Mouse (Mus musculus): ENCODE measurements around the gene Osbp2. TPM values are rescaled to one million over a fixed set of nuclear protein-coding genes. Genes with fewer than 3 reads are reported as not detected.

Gene Osbp2
- total and polyA plus RNA-seq, 2 experiments from 2014 or later: 30.8 to 63.2 TPM

- Histone ChIP-seq H3K9me3 (ENCODE audit: low read length) (no peaks in the 10 kb centered on the region), H3K9ac (no peak overlapping the region), H3K27ac (ENCODE audit: low read depth, low read length) (no peak overlapping the region), H3K4me3 (ENCODE audit: low read depth, low read length) (no peak overlapping the region), H3K4me1 (ENCODE audit: insufficient read depth) (no peaks in the 10 kb centered on the region), H3K4me2 (ENCODE audit: low read depth) (no peak overlapping the region), H3K36me3 (ENCODE audit: insufficient read depth) (peaks cover 52% of the 10 kb centered on the region), H3K27me3 (ENCODE audit: insufficient read depth, low read length) (no peaks in the 10 kb centered on the region)
- DNase-seq: no peak
- no peak for ATAC-seq
- 92% methylated on average over 2 of the region's 2 CpGs for WGBS
- TF ChIP-seq CTCF (IDR thresholded peaks at IDR 0.05; ENCODE audit: low read depth): no peak
These were observed 172.0 kb downstream of the Osbp2 start for GRCm38 (mm10) chr11:3691746-3692145.

DNA sequence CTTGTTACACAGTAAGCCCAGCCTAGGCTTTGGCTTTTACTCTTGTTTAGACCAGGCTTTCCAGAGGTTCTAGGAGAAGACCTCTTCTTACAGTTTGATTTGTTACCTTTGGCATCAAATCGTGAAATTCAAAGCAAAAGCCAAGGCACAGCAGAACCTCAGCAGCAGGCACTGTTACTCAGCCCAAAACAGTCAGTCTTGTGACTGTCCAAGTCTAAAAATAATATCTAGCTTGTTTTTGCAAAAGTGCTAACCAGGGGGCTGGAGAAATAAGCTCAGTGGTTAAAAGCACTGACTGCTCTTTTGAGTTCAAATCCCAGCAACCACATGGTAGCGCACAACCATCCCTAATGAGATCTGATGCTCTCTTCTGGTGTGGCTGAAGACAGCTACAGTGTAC, 176.8 kb downstream of the Osbp2 start:
- no peaks in the 10 kb centered on the region for H3K4me1 ChIP-seq (ENCODE audit: insufficient read depth)
- H3K27ac ChIP-seq (ENCODE audit: low read depth, low read length): no peak overlapping the region
- no peak overlapping the region for H3K9ac ChIP-seq
- ATAC-seq: no peak
- peaks cover 79% of the 10 kb centered on the region for H3K36me3 ChIP-seq (ENCODE audit: insufficient read depth)
- TF ChIP-seq CTCF (IDR thresholded peaks at IDR 0.05; ENCODE audit: low read depth): no peak
- no peaks in the 10 kb centered on the region for H3K9me3 ChIP-seq (ENCODE audit: low read length)
- no peak overlapping the region for H3K4me2 ChIP-seq (ENCODE audit: low read depth)
- no peak overlapping the region for H3K4me3 ChIP-seq (ENCODE audit: low read depth, low read length)
- no peak for DNase-seq
- no peaks in the 10 kb centered on the region for H3K27me3 ChIP-seq (ENCODE audit: insufficient read depth, low read length)
- WGBS: 90% methylated on average over 2 of the region's 2 CpGs

GRCm38 (mm10) chr11:3686318-3686717, 177.4 kb downstream of the Osbp2 start:
- H3K27me3 ChIP-seq (ENCODE audit: insufficient read depth, low read length): no peaks in the 10 kb centered on the region
- no peaks in the 10 kb centered on the region for H3K9me3 ChIP-seq (ENCODE audit: low read length)
- H3K9ac ChIP-seq: no peak overlapping the region
- DNase-seq (no peak), ATAC-seq (no peak)
- no peak overlapping the region for H3K4me3 ChIP-seq (ENCODE audit: low read depth, low read length)
- H3K4me2 ChIP-seq (ENCODE audit: low read depth): no peak overlapping the region
- TF ChIP-seq CTCF (IDR thresholded peaks at IDR 0.05; ENCODE audit: low read depth): no peak
- H3K4me1 ChIP-seq (ENCODE audit: insufficient read depth): no peaks in the 10 kb centered on the region
- WGBS: 95% methylated on average over 2 of the region's 2 CpGs
- no peak overlapping the region for H3K27ac ChIP-seq (ENCODE audit: low read depth, low read length)
- H3K36me3 ChIP-seq (ENCODE audit: insufficient read depth): peaks cover 78% of the 10 kb centered on the region

GRCm38 (mm10) chr11:3685431-3685830, 178.3 kb downstream of the Osbp2 start:
- DNase-seq (no peak), ATAC-seq (no peak)
- Histone ChIP-seq H3K4me2 (ENCODE audit: low read depth) (no peak overlapping the region), H3K4me1 (ENCODE audit: insufficient read depth) (no peaks in the 10 kb centered on the region), H3K36me3 (ENCODE audit: insufficient read depth) (peaks cover 80% of the 10 kb centered on the region), H3K9me3 (ENCODE audit: low read length) (no peaks in the 10 kb centered on the region), H3K4me3 (ENCODE audit: low read depth, low read length) (no peak overlapping the region), H3K9ac (no peak overlapping the region), H3K27ac (ENCODE audit: low read depth, low read length) (no peak overlapping the region), H3K27me3 (ENCODE audit: insufficient read depth, low read length) (no peaks in the 10 kb centered on the region)
- TF ChIP-seq CTCF (IDR thresholded peaks at IDR 0.05; ENCODE audit: low read depth): no peak
- WGBS: 92% methylated on average over 8 of the region's 8 CpGs

DNA sequence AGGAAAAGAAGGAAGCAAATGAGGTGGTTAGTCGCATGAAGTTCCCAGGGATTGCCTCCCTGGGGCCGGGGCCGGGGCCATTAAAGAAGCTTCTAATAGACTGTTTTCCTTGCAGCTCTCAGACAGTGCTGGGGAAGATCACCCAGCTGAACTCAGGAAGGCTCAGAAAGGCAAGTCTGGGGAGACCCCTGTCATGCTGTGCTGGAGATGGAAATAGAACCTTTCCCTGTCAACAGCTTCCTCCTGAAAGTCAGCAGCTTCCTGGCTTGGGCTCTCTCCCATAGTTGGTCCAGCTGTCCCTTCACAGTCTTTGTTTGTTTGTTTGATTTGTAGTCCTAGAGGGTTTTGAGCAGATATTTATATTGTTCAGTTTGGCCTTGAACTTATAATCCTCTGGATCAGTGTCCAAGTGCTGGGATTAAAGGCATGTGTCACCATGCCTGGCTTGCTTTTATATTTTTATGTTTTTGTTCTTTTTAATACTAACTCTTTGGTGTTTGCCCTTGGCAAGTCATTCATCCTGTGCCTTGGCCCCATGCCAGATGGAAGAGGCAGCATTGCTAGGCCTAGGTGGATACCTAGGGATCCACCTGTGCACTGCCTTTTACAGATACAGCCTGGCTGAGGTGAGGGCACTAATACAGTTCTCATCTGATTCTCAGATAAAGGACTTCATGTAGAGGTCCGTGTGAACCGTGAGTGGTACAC, 178.8 kb downstream of the Osbp2 start:
- ATAC-seq (no peak), DNase-seq (no peak)
- peaks cover 82% of the 10 kb centered on the region for H3K36me3 ChIP-seq (ENCODE audit: insufficient read depth)
- no peaks in the 10 kb centered on the region for H3K27me3 ChIP-seq (ENCODE audit: insufficient read depth, low read length)
- H3K4me1 ChIP-seq (ENCODE audit: insufficient read depth): no peaks in the 10 kb centered on the region
- H3K4me3 ChIP-seq (ENCODE audit: low read depth, low read length): no peak overlapping the region
- 89% methylated on average over 5 of the region's 5 CpGs for WGBS
- no peak overlapping the region for H3K9ac ChIP-seq
- H3K9me3 ChIP-seq (ENCODE audit: low read length): no peaks in the 10 kb centered on the region
- TF ChIP-seq CTCF (IDR thresholded peaks at IDR 0.05; ENCODE audit: low read depth): no peak
- no peak overlapping the region for H3K4me2 ChIP-seq (ENCODE audit: low read depth)
- no peak overlapping the region for H3K27ac ChIP-seq (ENCODE audit: low read depth, low read length)

DNA sequence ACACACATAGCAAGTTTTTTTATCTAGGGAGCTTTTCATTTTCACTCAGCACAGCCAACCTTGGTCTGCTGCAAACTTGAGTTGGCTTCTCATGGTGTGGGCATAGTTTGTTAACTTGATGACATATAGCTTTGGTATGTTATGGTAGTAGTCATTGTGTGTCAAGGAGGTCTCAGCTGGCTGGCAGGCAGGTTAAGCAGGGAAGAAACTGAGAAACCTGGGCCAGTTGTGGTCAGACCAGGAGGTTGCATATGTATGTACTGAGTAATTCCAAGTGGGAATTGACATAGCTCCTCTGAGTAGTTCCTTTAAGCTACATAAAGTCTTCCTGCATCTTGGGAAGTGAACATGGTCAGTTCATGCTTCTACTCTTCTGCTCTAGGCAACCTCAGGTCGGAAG, 179.5 kb downstream of the Osbp2 start:
- 95% methylated on average over 1 of the region's 1 CpGs for WGBS
- H3K4me3 ChIP-seq (ENCODE audit: low read depth, low read length): no peak overlapping the region
- H3K9ac ChIP-seq: no peak overlapping the region
- no peak overlapping the region for H3K27ac ChIP-seq (ENCODE audit: low read depth, low read length)
- no peaks in the 10 kb centered on the region for H3K27me3 ChIP-seq (ENCODE audit: insufficient read depth, low read length)
- H3K9me3 ChIP-seq (ENCODE audit: low read length): no peaks in the 10 kb centered on the region
- no peak for DNase-seq
- TF ChIP-seq CTCF (IDR thresholded peaks at IDR 0.05; ENCODE audit: low read depth): no peak
- no peaks in the 10 kb centered on the region for H3K4me1 ChIP-seq (ENCODE audit: insufficient read depth)
- peaks cover 80% of the 10 kb centered on the region for H3K36me3 ChIP-seq (ENCODE audit: insufficient read depth)
- ATAC-seq: no peak
- no peak overlapping the region for H3K4me2 ChIP-seq (ENCODE audit: low read depth)

DNA sequence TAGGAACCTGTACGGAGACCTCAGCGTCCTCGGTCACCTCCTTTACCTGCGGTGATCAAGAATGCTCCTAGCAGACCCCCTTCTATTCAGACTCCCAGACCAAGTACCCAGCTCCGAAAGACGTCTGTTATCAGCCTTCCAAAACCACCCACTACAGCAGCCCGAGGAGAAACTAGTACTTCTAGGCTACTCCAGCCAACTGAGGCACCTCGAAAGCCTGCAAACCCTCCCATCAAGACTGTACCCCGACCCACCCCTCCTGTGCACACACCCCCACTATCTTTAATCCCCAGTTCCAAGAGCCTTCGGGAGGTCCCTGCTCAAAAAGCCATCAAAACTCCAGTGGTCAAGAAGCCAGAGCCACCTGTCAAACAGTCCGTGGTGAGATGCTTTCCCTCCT, 180.0 kb downstream of the Osbp2 start:
- Histone ChIP-seq H3K4me2 (ENCODE audit: low read depth) (no peak overlapping the region), H3K4me3 (ENCODE audit: low read depth, low read length) (no peak overlapping the region), H3K9me3 (ENCODE audit: low read length) (no peaks in the 10 kb centered on the region), H3K27me3 (ENCODE audit: insufficient read depth, low read length) (no peaks in the 10 kb centered on the region), H3K9ac (no peak overlapping the region), H3K4me1 (ENCODE audit: insufficient read depth) (no peaks in the 10 kb centered on the region), H3K27ac (ENCODE audit: low read depth, low read length) (no peak overlapping the region), H3K36me3 (ENCODE audit: insufficient read depth) (peaks cover 79% of the 10 kb centered on the region)
- TF ChIP-seq CTCF (IDR thresholded peaks at IDR 0.05; ENCODE audit: low read depth): no peak
- DNase-seq (no peak), ATAC-seq (no peak)
- WGBS: 94% methylated on average over 11 of the region's 11 CpGs
